8 mouse cellular contexts compared by ENCODE assay signal in genomic region chr5:53266931-53267853, GRCm38 (mm10). TPM values are rescaled to one million over a fixed set of nuclear protein-coding genes. Genes with fewer than 3 reads are reported as not detected.
DNase-seq lines count a peak whose midpoint lies in the region; ATAC-seq and TF ChIP-seq lines count a peak whose summit lies in the region.

Smim20 (plus strand) TSS chr5:53267083.

- H3K4me2 ChIP-seq in heart, embryonic 15.5 days, result peak within 1 kb of the TSS; percentile 71
- peak within 1 kb of the TSS; percentile 77 for H3K4me2 ChIP-seq in liver, postnatal 0 days (ENCODE audit: low read depth, low read length)
- H3K4me2 ChIP-seq in neural tube, embryonic 14.5 days (ENCODE audit: low read depth, low read length), result peak within 1 kb of the TSS; percentile 45

- peak; percentile 82 to 86 for DNase-seq in CD8-positive naive resting alpha-beta T cell, adult 2 months (ENCODE audit: low read depth in 2 of 2, low spot score in 2 of 2)
- DNase-seq in c-Kit-positive CD71-negative TER-119-negative erythroid progenitor cells, embryonic 14.5 days (ENCODE audit: low read depth), result peak; percentile 69
- DNase-seq in forebrain, embryonic 10.5 days (ENCODE audit: extremely low spot score, low spot score), result peak; percentile 90
- peak; percentile 85 to 94 for DNase-seq in kidney, postnatal 36 days
- DNase-seq in liver, postnatal 0 days, result peak; percentile 93
- DNase-seq in testis, postnatal 10 days (ENCODE audit: low spot score), result peak; percentile 95

- no peak for TF ChIP-seq CTCF in liver, postnatal 0 days (IDR thresholded peaks at IDR 0.05; ENCODE audit: low read depth)

- whole genome bisulfite sequencing in forebrain, embryonic 10.5 days, result 11% methylated on average over 53 of the region's 53 CpGs
- 10% methylated on average over 53 of the region's 53 CpGs for WGBS in heart, embryonic 15.5 days
- 10% methylated on average over 50 of the region's 53 CpGs for WGBS in liver, postnatal 0 days (ENCODE audit: insufficient replicate concordance)
- WGBS in neural tube, embryonic 14.5 days, result 11% methylated on average over 50 of the region's 53 CpGs

- peak; percentile 87 for ATAC-seq in heart, embryonic 15.5 days (replicated peaks; ENCODE audit: insufficient number of reproducible peaks, insufficient read depth, low FRiP score, low read depth)
- peak; percentile 99 for ATAC-seq in liver, postnatal 0 days
- peak; percentile 88 for ATAC-seq in neural tube, embryonic 14.5 days (ENCODE audit: low read depth)

- no peaks in the 10 kb centered on the region for H3K27me3 ChIP-seq in forebrain, embryonic 10.5 days (ENCODE audit: poor library complexity, severe bottlenecking)
- no peaks in the 10 kb centered on the region for H3K27me3 ChIP-seq in heart, embryonic 15.5 days
- H3K27me3 ChIP-seq in liver, postnatal 0 days (ENCODE audit: insufficient read depth, low read length), result no peaks in the 10 kb centered on the region
- H3K27me3 ChIP-seq in neural tube, embryonic 14.5 days (ENCODE audit: control insufficient read depth, insufficient read depth, low read length), result no peaks in the 10 kb centered on the region

- TF ChIP-seq EP300 in liver, postnatal 0 days (IDR thresholded peaks at IDR 0.05; ENCODE audit: low read depth), result no peak

- H3K27ac ChIP-seq in forebrain, embryonic 10.5 days, result peak within 1 kb of the TSS; percentile 92
- peak within 1 kb of the TSS; percentile 89 for H3K27ac ChIP-seq in heart, embryonic 15.5 days
- peak within 1 kb of the TSS; percentile 83 for H3K27ac ChIP-seq in liver, postnatal 0 days (ENCODE audit: low read depth)
- H3K27ac ChIP-seq in neural tube, embryonic 14.5 days (ENCODE audit: low read depth, low read length), result no peak within 1 kb of the TSS

- no peaks in the 10 kb centered on the region for H3K9me3 ChIP-seq in forebrain, embryonic 10.5 days
- H3K9me3 ChIP-seq in heart, embryonic 15.5 days (replicated peaks), result no peaks in the 10 kb centered on the region
- no peaks in the 10 kb centered on the region for H3K9me3 ChIP-seq in liver, postnatal 0 days (ENCODE audit: low read length)
- no peaks in the 10 kb centered on the region for H3K9me3 ChIP-seq in neural tube, embryonic 14.5 days (ENCODE audit: control insufficient read depth, low read length)

- H3K9ac ChIP-seq in heart, embryonic 15.5 days, result peak within 1 kb of the TSS; percentile 58
- H3K9ac ChIP-seq in liver, postnatal 0 days (replicated peaks), result peak within 1 kb of the TSS; percentile 73
- H3K9ac ChIP-seq in neural tube, embryonic 14.5 days (replicated peaks; ENCODE audit: low read depth, low read length), result peak within 1 kb of the TSS; percentile 59

- H3K36me3 ChIP-seq in forebrain, embryonic 10.5 days (replicated peaks), result 0 out of 2 replicates have a peak, but pooled peaks cover 2% of the 10 kb centered on the region
- no peaks in the 10 kb centered on the region for H3K36me3 ChIP-seq in heart, embryonic 15.5 days
- no peaks in the 10 kb centered on the region; the same call in 1 of the 2 replicates for H3K36me3 ChIP-seq in liver, postnatal 0 days (replicated peaks; ENCODE audit: insufficient read depth, low read length)
- no peaks in the 10 kb centered on the region for H3K36me3 ChIP-seq in neural tube, embryonic 14.5 days (ENCODE audit: control insufficient read depth, insufficient read depth, low read length)

- H3K4me1 ChIP-seq in forebrain, embryonic 10.5 days, result peaks cover 27% of the 10 kb centered on the region
- H3K4me1 ChIP-seq in heart, embryonic 15.5 days (replicated peaks), result peaks cover 38% of the 10 kb centered on the region
- peaks cover 20% of the 10 kb centered on the region for H3K4me1 ChIP-seq in liver, postnatal 0 days (ENCODE audit: insufficient read depth)
- no peaks in the 10 kb centered on the region for H3K4me1 ChIP-seq in neural tube, embryonic 14.5 days (ENCODE audit: control insufficient read depth, insufficient read depth, low read length)

- peak within 1 kb of the TSS; percentile 72 for H3K4me3 ChIP-seq in forebrain, embryonic 10.5 days
- peak within 1 kb of the TSS; percentile 79 for H3K4me3 ChIP-seq in heart, embryonic 15.5 days
- peak within 1 kb of the TSS; percentile 72 for H3K4me3 ChIP-seq in liver, postnatal 0 days (ENCODE audit: low read depth, low read length)
- peak within 1 kb of the TSS; percentile 46 for H3K4me3 ChIP-seq in neural tube, embryonic 14.5 days (ENCODE audit: low read depth, low read length)

RNA-seq across cellular contexts. Expression of gene Smim20, which starts in this region (rescaled TPM):
- polyA plus RNA-seq in forebrain, embryonic 10.5 days (2016; fragmentation: Nextera tagmentation; extraction: Ambion mirVana), result 68.0 and 72.6 TPM in 2 replicates
- polyA plus RNA-seq in heart, embryonic 15.5 days (2015; fragmentation: Nextera tagmentation; extraction: Ambion mirVana), result 160 and 171 TPM in 2 replicates
- polyA plus RNA-seq in liver, postnatal 0 days (2015; fragmentation: Nextera tagmentation; extraction: Ambion mirVana), result 65.1 and 65.9 TPM in 2 replicates
- polyA plus RNA-seq in neural tube, embryonic 14.5 days (2014; fragmentation: Nextera tagmentation; extraction: Ambion mirVana), result 84.6 and 93.4 TPM in 2 replicates
